Mouse (Mus musculus) kidney, postnatal 25 days (tissue): ENCODE results near the gene Map6.
A peak's percentile ranks its signal among the peaks of the same experiment; 100 is the strongest.

Experiments used
- DNase-seq, 2 experiments: peaks; one replicate each; pipeline ENCODE4 v3.0.0; 2021; ENCODE audit warnings: mixed read lengths in 2 of 2

Gene Map6

DNA sequence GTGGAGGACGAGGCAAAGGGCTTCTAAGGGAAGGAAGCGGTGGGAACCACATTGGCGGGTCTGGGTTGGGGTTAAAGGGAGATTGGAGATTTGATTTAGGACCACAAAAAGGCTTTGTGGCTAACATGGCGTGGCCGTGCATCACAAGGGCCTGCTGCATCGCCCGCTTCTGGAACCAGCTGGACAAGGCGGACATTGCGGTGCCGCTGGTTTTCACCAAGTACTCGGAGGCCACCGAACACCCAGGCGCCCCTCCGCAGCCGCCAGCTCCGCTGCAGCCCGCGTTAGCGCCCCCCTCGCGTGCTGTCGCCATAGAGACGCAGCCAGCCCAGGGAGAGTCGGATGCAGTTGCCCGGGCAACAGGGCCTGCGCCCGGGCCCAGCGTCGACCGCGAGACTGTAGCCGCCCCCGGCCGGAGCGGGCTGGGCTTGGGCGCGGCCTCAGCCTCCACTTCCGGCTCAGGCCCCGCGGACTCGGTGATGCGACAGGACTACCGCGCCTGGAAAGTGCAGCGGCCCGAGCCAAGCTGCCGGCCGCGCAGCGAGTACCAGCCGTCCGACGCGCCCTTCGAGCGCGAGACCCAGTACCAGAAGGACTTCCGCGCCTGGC, 754 bp downstream of the Map6 start:
- peak; percentile 33 to 66 for DNase-seq

DNA sequence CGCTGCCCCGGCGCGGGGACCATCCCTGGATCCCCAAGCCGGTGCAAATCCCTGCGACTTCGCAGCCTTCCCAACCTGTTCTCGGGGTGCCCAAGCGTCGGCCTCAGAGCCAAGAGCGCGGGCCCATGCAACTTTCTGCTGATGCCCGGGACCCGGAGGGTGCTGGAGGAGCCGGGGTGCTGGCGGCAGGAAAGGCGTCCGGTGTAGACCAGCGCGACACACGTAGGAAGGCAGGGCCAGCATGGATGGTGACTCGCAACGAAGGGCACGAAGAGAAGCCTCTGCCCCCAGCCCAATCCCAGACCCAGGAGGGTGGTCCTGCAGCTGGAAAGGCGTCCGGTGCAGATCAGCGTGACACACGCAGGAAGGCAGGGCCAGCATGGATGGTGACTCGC, 1.3 kb downstream of the Map6 start:
- no peak for DNase-seq

DNA sequence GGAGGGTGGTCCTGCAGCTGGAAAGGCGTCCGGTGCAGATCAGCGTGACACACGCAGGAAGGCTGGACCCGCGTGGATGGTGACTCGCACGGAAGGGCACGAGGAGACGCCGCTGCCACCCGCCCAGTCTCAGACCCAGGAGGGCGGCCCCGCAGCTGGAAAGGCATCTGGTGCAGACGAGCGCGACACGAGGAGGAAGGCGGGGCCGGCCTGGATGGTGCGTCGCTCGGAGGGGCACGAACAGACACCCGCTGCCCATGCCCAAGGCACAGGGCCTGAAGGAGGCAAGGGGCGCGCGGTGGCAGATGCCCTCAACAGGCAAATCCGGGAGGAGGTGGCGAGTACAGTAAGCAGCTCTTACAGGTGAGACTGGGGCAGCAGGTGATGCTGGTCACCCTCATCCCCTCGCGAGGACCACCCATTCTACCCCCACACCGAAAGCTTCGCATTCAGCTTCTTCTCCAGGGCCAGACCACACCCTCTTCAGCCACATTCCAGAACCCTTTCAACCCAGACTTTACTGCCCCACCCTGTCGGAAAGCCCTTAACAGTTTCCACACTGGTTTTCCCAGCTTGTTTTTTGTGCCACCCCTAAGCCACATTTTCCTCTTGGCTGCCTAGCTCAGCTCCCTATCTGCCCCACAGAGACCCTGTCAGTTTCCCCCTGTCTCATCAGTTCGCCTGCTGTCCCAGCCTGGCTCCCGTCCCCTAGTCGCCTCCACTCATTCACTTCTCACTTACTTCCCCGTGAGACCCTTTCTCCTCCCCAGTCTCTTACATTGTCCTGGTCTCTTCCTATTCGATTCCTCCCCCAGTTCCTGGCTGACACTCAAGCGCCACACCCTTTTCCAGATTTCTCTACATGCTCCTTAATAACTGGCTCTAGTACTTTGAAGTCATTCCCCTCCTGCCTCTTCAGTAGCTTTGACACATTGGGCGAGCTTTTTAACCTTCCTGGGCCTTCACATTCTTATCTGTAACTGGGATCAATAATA, 2.0 kb downstream of the Map6 start:
- no peak for DNase-seq

DNA sequence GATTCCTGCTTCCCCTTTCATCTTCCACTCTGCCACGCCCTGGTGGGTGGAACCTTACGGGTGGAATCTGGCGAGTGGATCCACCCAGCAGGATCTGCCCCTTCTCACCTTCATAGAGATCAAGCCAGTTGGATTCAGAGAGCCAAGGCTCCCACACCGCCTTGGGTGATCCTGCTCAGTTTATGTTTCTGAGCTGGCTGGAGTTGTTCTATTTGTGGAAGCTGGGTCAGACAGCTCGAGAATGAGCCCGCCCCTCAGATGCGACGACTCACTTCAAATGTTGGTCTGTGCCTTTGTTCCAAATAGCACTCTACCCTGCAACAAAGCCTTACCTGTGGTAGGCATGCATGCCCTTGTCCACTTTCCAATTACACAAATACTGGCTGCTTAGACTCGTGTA, 4.4 kb downstream of the Map6 start:
- no peak for DNase-seq

DNA sequence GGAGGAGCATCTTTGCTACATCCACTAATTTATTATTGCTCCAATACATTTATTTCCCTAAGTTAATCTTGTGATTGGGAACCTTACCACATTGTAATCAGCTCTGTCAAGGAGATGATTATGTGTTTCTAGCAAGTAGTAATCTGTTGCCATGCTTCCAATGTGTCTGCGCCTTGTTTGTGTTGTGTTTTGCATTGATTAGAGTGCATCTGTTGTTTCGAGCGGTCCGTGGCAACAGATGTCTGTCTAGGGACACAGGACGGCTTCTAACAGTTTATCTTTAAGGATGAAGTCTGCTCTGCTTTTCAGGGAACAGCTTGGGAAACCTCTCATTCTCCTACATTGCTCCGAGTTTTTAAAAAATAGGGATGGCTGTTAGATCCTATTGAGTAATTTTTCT, 7.9 kb downstream of the Map6 start:
- no peak for DNase-seq

DNA sequence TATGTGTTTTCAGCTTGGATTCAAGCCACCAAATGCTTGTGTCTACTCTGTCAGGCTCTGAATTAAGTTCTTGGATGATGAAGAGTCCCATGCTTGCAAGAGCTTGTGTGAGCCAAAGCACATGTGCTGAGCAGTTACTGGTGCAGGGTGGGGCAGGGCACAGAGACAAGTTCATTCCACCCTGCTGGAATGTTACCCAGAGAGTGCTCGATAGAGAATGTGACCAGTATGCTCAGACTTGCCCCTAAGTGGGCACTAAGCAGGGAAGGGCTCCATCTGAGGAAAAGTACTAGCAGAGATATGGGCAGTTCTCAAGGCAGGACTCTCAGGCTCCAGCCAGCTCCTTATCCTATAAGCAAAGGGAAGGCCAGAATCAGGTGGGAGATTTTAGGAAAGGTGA, 9.4 kb downstream of the Map6 start:
- DNase-seq: no peak

DNA sequence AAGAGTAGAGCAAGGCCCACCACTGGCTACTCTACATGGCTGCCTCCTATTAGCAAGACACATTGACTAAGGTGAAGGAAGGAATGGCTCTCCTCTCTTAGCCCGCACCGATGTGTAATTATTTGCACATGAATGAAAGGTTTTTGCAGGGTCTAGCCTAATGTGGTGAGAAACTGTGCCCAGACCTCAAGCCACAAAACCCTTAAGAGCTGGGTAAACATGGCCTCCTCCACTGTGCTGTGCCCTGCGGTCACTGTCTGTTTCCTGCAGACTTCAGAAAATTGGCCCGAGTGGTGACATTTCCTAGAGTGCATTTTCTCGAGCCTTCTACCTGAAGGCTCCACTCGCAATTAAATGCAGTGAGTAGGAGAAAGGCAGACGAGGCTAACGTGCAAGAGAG, 11.1 kb downstream of the Map6 start:
- DNase-seq: no peak

DNA sequence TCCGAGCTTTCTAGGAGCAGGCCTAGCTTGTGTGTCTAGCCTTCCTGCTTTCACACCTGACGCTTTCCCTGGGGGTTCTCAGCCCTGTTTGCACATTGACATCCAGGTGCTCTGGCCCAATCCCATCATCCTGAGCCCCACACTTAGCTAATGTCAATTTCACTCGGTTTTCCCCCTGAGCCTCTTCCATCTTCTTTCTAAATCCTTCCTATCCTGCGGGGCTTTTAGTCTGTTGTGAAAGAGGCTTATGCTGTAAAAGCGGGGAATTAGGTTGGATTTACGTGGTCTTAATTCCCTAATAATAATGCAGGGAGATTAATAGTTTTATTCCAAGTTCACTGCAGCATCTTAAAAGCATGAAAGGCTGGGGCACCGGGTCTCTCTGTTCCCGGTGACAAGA, 12.3 kb downstream of the Map6 start:
- no peak for DNase-seq

DNA sequence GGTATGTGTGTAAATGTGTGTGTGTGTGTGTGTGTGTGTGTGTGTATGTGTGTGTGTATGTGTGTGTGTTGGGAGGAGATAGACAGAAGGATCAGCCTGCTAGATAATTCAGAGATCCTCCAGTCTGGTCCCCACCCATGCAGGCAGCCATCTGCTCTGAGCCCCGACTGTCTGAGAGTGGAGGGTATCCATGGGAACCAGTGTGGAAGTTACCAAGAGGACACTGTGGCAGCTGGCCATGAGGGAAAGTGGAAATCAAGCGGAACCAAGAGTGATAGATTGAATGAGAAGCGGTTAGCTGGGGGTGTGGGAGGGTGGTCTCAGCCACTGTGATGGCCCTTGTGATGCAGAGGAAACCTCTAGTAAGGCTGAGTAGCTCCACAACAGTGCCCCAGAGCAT, 20.0 kb downstream of the Map6 start:
- no peak for DNase-seq

DNA sequence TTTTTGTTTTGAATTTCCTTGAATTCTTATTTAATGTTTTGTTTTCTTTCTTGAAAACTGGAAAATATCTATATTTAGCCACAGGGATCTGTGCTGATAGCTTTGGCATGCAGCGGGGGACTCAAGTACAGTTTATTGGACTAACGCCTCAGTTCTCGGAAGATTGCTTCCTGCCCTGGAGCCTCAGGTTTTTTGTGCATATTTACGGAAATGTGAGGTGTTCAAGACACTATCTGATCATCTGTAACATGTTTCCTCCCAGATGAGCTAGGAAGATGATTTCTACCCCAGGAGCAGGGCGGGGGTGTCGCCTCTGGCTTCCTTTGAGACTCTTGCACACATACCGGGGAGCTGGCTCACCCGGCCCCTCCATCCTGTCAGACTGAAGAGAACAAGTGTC, 22.8 kb downstream of the Map6 start:
- DNase-seq: peak; percentile 25 to 51

DNA sequence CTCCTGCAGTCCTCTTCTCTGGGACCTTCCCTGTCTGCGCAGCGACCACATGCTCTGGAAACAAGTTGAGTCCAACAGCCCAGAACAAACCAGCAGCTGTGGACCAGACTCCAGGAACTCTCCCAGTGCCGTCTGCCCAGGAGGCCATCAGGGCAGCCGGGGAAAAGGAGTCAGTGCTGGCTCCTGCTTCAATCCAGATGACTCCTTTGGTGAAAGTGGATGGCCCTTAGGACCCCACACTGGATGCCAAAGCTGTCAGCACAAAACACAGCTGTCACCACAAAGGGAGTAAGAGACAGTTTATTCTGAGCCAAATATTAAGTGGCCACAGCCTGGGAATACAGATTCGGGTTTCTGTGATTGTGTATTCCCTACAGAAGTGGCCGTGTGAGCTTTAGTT, 23.7 kb downstream of the Map6 start:
- no peak for DNase-seq

DNA sequence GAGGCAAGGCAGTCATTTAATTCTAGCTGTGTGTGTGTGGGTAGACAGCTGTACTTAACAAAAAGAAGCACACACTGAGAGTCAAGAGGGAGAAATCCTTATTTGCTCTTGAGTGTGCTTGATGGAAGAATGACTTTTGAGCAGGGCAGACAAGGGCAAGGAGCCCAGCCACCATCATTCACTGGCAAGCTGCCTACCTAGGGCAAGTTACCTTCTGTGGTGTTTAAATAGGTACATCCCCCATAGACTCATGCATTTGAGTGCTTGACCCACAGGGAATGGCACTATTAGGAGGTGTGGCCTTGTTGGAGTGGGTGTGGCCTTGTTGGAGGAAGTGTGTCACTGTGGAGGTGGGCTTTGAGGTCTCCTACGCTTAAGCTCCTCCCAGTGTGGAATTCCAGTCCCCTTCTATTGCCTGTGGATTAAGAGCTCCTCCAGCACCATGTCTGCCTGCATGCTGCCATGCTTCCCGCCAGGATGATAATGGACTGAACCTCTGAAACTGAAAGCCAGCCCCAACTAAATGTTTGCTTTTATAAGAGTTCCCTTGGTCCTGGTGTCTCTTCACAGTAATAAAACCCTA, 27.0 kb downstream of the Map6 start:
- no peak for DNase-seq

DNA sequence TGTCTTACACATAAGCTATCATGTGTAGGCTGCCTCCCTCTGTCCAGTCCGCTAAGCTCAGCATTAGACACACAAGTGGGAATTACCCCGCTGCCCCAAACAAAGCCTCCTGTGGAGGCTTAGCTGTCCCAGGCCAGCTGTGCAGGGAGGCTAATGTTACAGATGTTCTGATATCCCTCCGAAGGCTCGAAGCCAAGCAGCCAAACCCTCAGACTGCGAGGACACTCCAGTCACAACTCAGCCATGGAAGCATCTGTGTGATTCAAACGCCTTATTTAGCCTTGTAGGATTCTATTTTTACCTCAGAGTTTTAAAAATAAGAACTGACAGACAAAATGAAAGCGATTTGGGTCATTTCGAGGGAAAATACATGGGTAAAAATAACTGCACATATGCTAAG, 27.9 kb downstream of the Map6 start:
- DNase-seq: no peak

DNA sequence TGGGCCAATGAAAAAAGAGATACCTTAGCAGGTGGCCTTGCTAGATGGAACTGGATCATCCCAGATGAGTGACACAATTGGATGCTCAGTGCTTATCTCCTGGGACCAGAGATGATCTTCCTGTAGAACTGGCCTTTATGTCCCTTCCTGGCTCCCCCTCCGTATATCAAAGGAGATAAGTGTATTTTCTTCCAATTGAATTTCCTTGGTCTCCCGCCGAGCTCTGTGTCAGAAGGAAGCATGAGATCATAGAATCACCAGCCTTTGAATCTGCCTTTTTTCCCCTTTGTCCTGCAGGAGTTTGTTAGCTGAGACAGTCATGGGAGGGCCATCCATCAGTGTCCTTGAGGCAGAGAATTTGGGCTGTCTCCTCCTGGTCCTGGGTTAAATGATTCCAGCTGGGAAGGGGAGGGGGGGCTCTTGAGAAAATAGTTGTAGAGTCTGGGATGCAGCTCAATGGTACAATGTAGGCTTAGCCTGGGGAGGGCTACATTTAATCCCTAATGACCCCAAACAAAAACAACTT, 33.5 kb downstream of the Map6 start:
- no peak for DNase-seq

DNA sequence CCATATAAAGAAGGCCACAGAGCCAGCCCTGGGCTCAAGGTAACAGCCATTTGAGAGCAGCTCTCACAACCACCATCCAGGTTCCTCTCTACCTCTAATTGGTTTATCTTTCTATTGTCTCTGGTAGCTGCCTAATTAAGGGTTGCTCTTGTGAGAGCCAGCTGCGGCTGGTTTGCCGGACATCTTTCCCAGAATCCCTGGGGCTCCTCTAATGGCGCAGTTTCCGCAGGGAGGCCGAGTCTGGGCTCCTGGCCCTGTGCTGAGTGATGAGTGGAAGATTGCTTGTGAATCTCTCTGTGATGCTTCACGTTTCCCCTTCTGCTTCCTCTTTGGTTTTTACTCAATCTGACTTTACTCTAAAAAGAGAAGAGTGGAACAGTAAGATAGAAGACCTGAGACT, 36.8 kb downstream of the Map6 start:
- no peak for DNase-seq

DNA sequence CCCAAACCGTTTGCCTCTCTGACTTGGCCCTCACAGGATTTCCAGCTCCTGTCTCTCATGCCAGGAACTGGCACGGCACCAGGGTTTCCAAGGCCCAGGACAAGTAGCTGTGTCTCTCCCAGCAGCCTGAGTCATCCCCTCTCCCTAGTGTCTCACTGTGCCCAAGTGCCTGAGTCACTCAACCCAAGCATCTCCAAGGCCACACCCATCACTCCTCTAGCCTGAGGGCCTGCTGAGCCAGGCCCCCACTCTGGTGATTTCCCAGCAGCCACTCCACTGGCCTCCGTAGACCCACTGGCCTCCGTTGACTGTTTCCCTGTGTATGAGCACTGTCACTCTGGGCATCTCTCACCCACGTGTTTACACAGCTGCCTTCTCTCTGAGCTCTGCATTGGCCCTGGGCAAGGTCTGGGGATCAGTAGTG, 37.7 kb downstream of the Map6 start:
- peak in 1 of 2 experiments; percentile 55 for DNase-seq

DNA sequence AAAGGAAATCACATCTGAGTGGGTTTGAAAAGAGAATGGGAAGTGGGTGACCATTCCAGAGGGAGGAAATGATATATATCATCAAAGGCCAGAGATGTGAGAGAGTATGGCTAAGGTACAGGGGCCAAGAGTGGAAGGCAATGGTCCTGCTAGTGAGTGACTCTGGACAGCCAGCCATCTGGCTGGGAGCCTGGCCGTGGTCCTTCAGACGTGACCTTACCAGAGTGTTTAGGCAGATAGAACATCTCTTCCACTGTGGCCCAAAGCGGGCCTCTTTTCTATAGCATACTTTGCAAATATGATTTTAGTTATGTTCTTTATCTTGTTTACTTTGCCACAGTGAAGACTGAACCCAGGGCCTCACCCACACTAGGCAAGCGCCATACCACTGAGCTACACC, 38.4 kb downstream of the Map6 start:
- DNase-seq: no peak

DNA sequence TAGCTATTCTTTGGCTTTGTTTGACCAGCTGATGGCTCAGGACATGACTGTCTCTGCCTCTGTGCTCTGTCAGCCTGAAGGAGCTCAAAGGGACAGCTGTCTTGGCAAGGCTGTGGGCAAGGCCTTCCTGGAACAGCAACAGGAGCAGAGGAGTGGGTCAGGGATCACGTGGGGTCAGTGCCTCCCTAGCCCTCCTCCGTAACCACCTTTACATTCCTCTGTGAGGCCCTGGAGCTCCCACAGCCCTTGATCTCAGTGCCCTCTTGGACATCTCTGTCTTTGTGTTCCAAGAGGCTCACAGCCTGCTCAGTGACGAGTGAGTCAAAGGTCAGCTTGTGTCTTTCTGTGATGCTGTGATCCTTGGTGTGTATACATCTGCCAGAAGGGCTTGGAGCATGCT, 39.4 kb downstream of the Map6 start:
- no peak for DNase-seq

DNA sequence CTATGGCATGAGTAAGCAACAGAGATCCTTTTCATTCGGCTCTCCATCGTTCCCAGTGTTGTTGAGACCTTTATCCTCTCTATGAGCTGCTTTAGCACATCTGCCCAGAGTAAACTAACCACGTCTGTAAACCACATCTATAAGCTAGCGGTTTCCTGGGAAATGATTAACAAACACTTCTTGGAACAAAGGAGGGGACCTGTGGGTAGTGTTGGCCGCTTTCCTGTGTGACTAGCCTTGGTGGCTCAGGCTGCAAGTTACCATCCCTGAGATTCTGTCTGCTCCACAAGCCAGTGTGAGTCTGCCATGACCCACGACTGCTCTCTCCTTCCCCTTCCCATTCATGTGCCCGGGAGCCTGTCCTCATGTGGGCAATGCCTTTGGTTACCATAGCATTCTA, 44.2 kb downstream of the Map6 start:
- peak; percentile 32 to 52 for DNase-seq

DNA sequence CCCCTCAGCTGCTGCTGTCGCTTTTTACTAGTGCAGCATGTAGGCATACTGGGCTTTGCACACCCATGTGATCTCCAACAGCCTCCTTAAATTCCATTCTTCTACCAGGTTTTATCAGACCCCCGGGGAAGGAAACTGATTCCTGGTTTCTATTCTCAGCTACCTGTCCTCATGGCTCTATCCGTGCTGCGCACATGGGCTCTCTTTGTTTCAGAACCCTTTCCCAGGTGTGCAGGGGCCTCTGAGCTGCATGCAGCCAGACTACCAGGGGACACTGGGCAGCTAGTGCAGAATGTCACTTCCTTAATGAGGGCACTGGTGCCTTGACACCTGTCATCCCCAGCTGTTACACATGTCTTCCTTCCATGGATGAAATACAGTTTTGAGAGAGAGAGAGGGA, 44.8 kb downstream of the Map6 start:
- no peak for DNase-seq

DNA sequence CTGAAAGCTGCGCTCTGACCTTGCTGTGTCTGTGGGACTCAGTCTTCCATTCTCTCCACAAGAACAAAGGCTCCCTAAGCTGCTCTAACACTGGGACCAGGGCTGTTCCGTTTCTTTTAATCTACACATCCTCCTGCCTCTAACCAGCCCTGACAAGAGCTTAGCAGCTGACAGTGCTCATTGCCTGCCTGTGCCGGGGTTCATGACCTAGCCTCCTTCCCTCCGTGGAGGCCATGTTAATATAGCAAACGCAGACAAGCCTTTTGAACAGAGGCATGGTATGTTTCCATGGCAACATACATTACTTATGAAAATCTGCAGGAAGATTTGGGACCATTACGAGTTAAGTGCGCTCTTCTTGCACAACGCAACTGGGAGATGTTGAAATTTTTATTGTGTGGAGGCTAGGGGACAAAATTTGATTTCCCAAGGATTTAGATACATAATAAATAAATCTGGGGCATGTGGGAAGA, 45.5 kb downstream of the Map6 start:
- no peak for DNase-seq

DNA sequence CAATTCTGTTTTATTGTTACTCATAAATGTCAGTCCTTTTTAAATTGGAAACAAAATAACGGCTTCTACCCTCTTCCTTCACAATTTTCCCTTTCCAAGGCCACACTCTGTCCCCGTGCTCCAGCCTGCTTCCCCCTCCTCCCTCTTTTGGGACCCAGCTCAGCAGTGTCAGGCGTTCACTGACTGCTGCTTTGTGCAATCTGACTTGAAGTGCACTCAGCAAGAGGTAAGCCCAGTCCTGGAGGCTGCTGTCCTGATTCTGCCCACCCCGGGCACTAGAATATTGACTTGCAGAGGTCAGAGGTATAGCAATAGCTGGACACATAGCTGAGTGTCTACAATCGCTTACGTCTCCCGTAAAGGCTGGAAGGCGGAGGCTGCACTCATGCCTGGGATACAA, 46.0 kb downstream of the Map6 start:
- DNase-seq: no peak

DNA sequence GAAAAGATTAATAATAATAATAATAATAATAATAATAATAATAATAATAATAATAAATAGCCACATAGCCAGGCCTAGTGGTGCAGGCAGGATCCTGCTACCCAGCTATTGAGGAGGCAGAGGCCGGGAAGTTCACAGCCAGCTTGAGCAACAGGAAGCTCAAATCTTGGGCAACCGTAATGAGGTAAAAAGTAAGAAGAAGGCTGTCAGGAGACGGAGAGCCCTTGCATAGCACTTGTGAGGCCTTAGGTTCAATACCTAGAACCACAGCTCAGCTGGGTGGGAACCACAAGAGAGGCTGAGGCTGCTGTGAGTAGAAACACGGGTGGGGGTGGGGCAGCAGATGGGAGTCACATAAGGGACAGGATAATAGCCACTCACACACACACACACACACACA, 47.3 kb downstream of the Map6 start:
- DNase-seq: no peak

DNA sequence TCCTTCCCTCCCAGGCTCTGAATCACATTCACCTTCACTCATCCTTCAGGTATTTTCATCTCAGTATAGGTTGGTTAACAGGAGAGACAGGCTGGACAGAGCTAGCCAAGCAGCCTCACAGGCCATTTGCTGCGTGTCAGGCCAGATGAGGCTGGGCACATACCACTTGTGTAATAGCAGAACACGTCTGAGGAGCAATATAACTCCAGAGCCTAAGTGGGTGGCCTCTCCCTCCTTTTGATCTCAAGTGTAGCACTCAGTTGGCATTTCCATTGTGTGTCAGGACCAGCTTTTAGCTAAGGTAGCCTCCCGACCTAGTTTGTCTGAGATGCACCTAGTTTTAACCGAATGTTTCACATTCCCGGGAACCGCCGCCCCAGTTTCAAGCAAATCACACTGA, 49.0 kb downstream of the Map6 start:
- DNase-seq: no peak
